Mouse (Mus musculus) adrenal gland, adult 2 months (tissue): Measurements from ENCODE around the gene Spon1. TPM values are rescaled to one million over a fixed set of nuclear protein-coding genes. Genes with fewer than 3 reads are reported as not detected.

ENCODE experiments used
- DNase-seq: peaks from one replicate; pipeline ENCODE4 v3.0.0; 2021
- polyA plus RNA-seq: library from polyadenylated mRNA; depleted of rRNA; stranded (reverse); fragments of >200 nt; gene quantifications from 2 replicates; pipeline ENCODE4 v1.2.3, GENCODE M21; 2012
- total RNA-seq, 2 experiments: library from RNA; stranded (reverse); gene quantifications; 2 replicates each; pipeline ENCODE4 v1.2.3; 2021

Gene Spon1
- total and polyA plus RNA-seq, 3 experiments = 10.3 to 12.2 (median 10.4) TPM

GRCm38 (mm10) chr7:114090892-114091545 lies 325.2 kb downstream of the Spon1 start:
- DNase-seq = no peak
